In genomic region chr8:120399212-120399934, GRCm38 (mm10) we compare ENCODE assay signal across 9 mouse cellular contexts.
DNase-seq lines count a peak whose midpoint lies in the region; ATAC-seq and TF ChIP-seq lines count a peak whose summit lies in the region.
"Had no signal": no experiment of that assay in that cellular context is flagged by ENCODE, and none has a peak within 500 bp of the region (broad histone marks: within the 10 kb centered on the region; RNA-seq: fewer than 3 reads in every experiment).

No protein-coding gene starts in this region.

- H3K9me3 ChIP-seq in heart, embryonic 10.5 days: no peaks in the 10 kb centered on the region
- H3K9me3 ChIP-seq in embryonic facial prominence, embryonic 14.5 days (ENCODE audit: control insufficient read depth, low read length): no peaks in the 10 kb centered on the region; the same call in 1 of the 2 replicates
- H3K9me3 ChIP-seq in intestine, embryonic 15.5 days: no peaks in the 10 kb centered on the region
- no peaks in the 10 kb centered on the region for H3K9me3 ChIP-seq in stomach, postnatal 0 days (ENCODE audit: control insufficient read depth, low read length)

- TF ChIP-seq CTCF in stomach, postnatal 0 days (IDR thresholded peaks at IDR 0.05; ENCODE audit: low read depth): no peak

- peaks cover 61% of the 10 kb centered on the region for H3K4me1 ChIP-seq in heart, embryonic 10.5 days
- H3K4me1 ChIP-seq in embryonic facial prominence, embryonic 14.5 days (ENCODE audit: control insufficient read depth, insufficient read depth, low read length): peaks cover 23% of the 10 kb centered on the region
- peaks cover 11% of the 10 kb centered on the region for H3K4me1 ChIP-seq in intestine, embryonic 15.5 days (replicated peaks)
- H3K4me1 ChIP-seq in stomach, postnatal 0 days (replicated peaks; ENCODE audit: control insufficient read depth, insufficient read depth): 0 out of 2 replicates have a peak, but pooled peaks cover 2% of the 10 kb centered on the region

- H3K27ac ChIP-seq in heart, embryonic 10.5 days: peak overlapping the region; percentile 36; the same call in 1 of the 2 replicates
- no peak overlapping the region for H3K27ac ChIP-seq in embryonic facial prominence, embryonic 14.5 days (replicated peaks; ENCODE audit: low read depth, low read length)
- H3K27ac ChIP-seq in intestine, embryonic 15.5 days: no peak overlapping the region
- H3K27ac ChIP-seq in stomach, postnatal 0 days (replicated peaks): no peak overlapping the region

- peaks cover 23% of the 10 kb centered on the region for H3K27me3 ChIP-seq in heart, embryonic 10.5 days (ENCODE audit: insufficient read depth, poor library complexity, severe bottlenecking)
- H3K27me3 ChIP-seq in embryonic facial prominence, embryonic 14.5 days (replicated peaks; ENCODE audit: control insufficient read depth, insufficient read depth, low read length): no peaks in the 10 kb centered on the region
- H3K27me3 ChIP-seq in intestine, embryonic 15.5 days (replicated peaks): peaks cover 4% of the 10 kb centered on the region
- no peaks in the 10 kb centered on the region for H3K27me3 ChIP-seq in stomach, postnatal 0 days (ENCODE audit: control insufficient read depth, insufficient read depth, low read length)

- peaks cover 3% of the 10 kb centered on the region; the same call in 1 of the 2 replicates for H3K36me3 ChIP-seq in heart, embryonic 10.5 days
- no peaks in the 10 kb centered on the region for H3K36me3 ChIP-seq in embryonic facial prominence, embryonic 14.5 days (ENCODE audit: control insufficient read depth, insufficient read depth, low read length)
- no peaks in the 10 kb centered on the region for H3K36me3 ChIP-seq in intestine, embryonic 15.5 days
- H3K36me3 ChIP-seq in stomach, postnatal 0 days (ENCODE audit: control insufficient read depth, insufficient read depth, low read length): no peaks in the 10 kb centered on the region

- ATAC-seq in embryonic facial prominence, embryonic 14.5 days (ENCODE audit: low read depth): no peak; the same call in 1 of the 2 replicates
- ATAC-seq in intestine, embryonic 15.5 days: peak; percentile 42; the same call in 1 of the 2 replicates
- ATAC-seq in stomach, postnatal 0 days (ENCODE audit: low FRiP score, low TSS enrichment): 0 out of 2 replicates have a peak, but pooled peaks have one; percentile 14

- H3K4me2 ChIP-seq in embryonic facial prominence, embryonic 14.5 days (ENCODE audit: low read depth, low read length): 0 out of 2 replicates have a peak overlapping the region, but pooled peaks have one; percentile 18
- peak overlapping the region; percentile 48 for H3K4me2 ChIP-seq in intestine, embryonic 15.5 days (replicated peaks)
- H3K4me2 ChIP-seq in stomach, postnatal 0 days (replicated peaks; ENCODE audit: low read depth): peak overlapping the region; percentile 25

- no peak for TF ChIP-seq EP300 in stomach, postnatal 0 days (optimal IDR thresholded peaks at IDR 0.05)

- H3K9ac ChIP-seq in embryonic facial prominence, embryonic 14.5 days (ENCODE audit: low read depth, low read length): no peak overlapping the region
- H3K9ac ChIP-seq in intestine, embryonic 15.5 days: no peak overlapping the region
- peak overlapping the region; percentile 8; the same call in 1 of the 2 replicates for H3K9ac ChIP-seq in stomach, postnatal 0 days (ENCODE audit: low read length)

- no peak overlapping the region for H3K4me3 ChIP-seq in heart, embryonic 10.5 days
- H3K4me3 ChIP-seq in embryonic facial prominence, embryonic 14.5 days (ENCODE audit: low read depth, low read length): no peak overlapping the region
- H3K4me3 ChIP-seq in intestine, embryonic 15.5 days (replicated peaks): no peak overlapping the region
- H3K4me3 ChIP-seq in stomach, postnatal 0 days (ENCODE audit: low read depth, low read length): no peak overlapping the region

- DNase-seq in heart, embryonic 10.5 days (ENCODE audit: low spot score): no peak
- DNase-seq in heart, adult 11 months: no peak
- DNase-seq in embryonic facial prominence, embryonic 14.5 days (ENCODE audit: low spot score): peak; percentile 67
- peak; percentile 66 for DNase-seq in stomach, postnatal 0 days (ENCODE audit: low spot score)
- no peak for DNase-seq in adrenal gland, postnatal 36 days
- no peak for DNase-seq in cerebellum, adult 18-20 months
- no peak for DNase-seq in testis, postnatal 10 days (ENCODE audit: low spot score)
- DNase-seq: right cerebral cortex, postnatal 25 days had no signal

- WGBS in heart, embryonic 10.5 days: 62% methylated on average over 33 of the region's 33 CpGs
- WGBS in embryonic facial prominence, embryonic 14.5 days: 35% methylated on average over 32 of the region's 33 CpGs
- 27% methylated on average over 33 of the region's 33 CpGs for WGBS in intestine, embryonic 15.5 days
- WGBS in stomach, postnatal 0 days: 32% methylated on average over 33 of the region's 33 CpGs

Comparison
In these comparisons a context has a peak if more than half of its experiments do, and no peak if none do; other contexts are left out.
1. DNase-seq: peak in embryonic facial prominence, embryonic 14.5 days (single experiment) and stomach, postnatal 0 days (single experiment); none in heart, embryonic 10.5 days (single experiment), heart, adult 11 months (single experiment), adrenal gland, postnatal 36 days (0 of 2), cerebellum, adult 18-20 months (0 of 2) and testis, postnatal 10 days (single experiment).
2. Peak in every context shown above with its lines, with median percentiles within 50 percentile points of each other: H3K4me2 ChIP-seq.